Mouse (Mus musculus) ES-Bruce4 (cell line): Measurements from ENCODE around the gene Psen2.

Experiments used
- CTCF ChIP-seq: IDR thresholded peaks from one replicate; pipeline ENCODE4 v1.8.1; 2011; ENCODE audit warnings: low read depth, low read length
- EP300 ChIP-seq: IDR thresholded peaks from 2 replicates; pipeline ENCODE4 v1.6.1; 2011; ENCODE audit warnings: low read depth, low read length; ENCODE audit not compliant: insufficient read depth
- POLR2A ChIP-seq: IDR thresholded peaks from one replicate; pipeline ENCODE4 v1.8.1; 2011; ENCODE audit warnings: low read length; ENCODE audit not compliant: insufficient read depth

GRCm38 (mm10) chr1:180231729-180232128 lies 31.5 kb downstream of the Psen2 start:
- TF ChIP-seq CTCF, result no peak
- no peak for TF ChIP-seq POLR2A
- no peak for TF ChIP-seq EP300
